In genomic region chr11:67921091-67921826, GRCm38 (mm10) we compare ENCODE assay signal across 8 mouse cellular contexts. TPM values are rescaled to one million over a fixed set of nuclear protein-coding genes. Genes with fewer than 3 reads are reported as not detected.
DNase-seq lines count a peak whose midpoint lies in the region; ATAC-seq and TF ChIP-seq lines count a peak whose summit lies in the region.

No protein-coding gene starts in this region.

- peaks cover 18% of the 10 kb centered on the region for H3K4me1 ChIP-seq in forebrain, embryonic 15.5 days

- DNase-seq in CD4-positive helper T cell, adult 2 months (ENCODE audit: low read depth, low spot score) = peak; percentile 3
- peak; percentile 64 for DNase-seq in adrenal gland, adult 2 months
- peak; percentile 59 to 62 for DNase-seq in heart, postnatal 36 days
- peak; percentile 14 to 37 for DNase-seq in left cerebral cortex, adult 2 months (ENCODE audit: extremely low spot score in 1 of 2, low spot score in 2 of 2)
- DNase-seq in lung, postnatal 36 days = peak; percentile 61
- DNase-seq in skeletal muscle tissue, adult 2 months (ENCODE audit: low read depth, low spot score) = peak; percentile 12
- DNase-seq in cerebellum, adult 9-11 months = no peak

- H3K9ac ChIP-seq in forebrain, embryonic 15.5 days (replicated peaks) = peak overlapping the region; percentile 53

- TF ChIP-seq CTCF in left cerebral cortex, adult 2 months (IDR thresholded peaks at IDR 0.05) = no peak; the same call in 1 of the 2 replicates

- intact Hi-C loops in heart, postnatal 36 days (cut with DNase I) = no loop called here
- intact Hi-C loops in left cerebral cortex, adult 2 months (cut with DNase I) = loop anchor here (2.0 kb wide), 1 partner anchor 22 kb away; no protein-coding TSS in a partner anchor

- H3K36me3 ChIP-seq in forebrain, embryonic 15.5 days = no peaks in the 10 kb centered on the region

- H3K27ac ChIP-seq in forebrain, embryonic 15.5 days (replicated peaks) = no peak overlapping the region
- peak overlapping the region; percentile 80 for H3K27ac ChIP-seq in left cerebral cortex, adult 2 months

- 3% methylated on average over 47 of the region's 47 CpGs for WGBS in forebrain, embryonic 15.5 days

- peaks cover 13% of the 10 kb centered on the region; the same call in 1 of the 2 replicates for H3K27me3 ChIP-seq in forebrain, embryonic 15.5 days

- no peaks in the 10 kb centered on the region for H3K9me3 ChIP-seq in forebrain, embryonic 15.5 days

- ATAC-seq in forebrain, embryonic 15.5 days (replicated peaks) = peak; percentile 29; the same call in 1 of the 2 replicates

- peak overlapping the region; percentile 68 for H3K4me3 ChIP-seq in forebrain, embryonic 15.5 days
- peak overlapping the region; percentile 79 for H3K4me3 ChIP-seq in left cerebral cortex, adult 2 months

- H3K4me2 ChIP-seq in forebrain, embryonic 15.5 days (replicated peaks) = peak overlapping the region; percentile 100

RNA-seq across cellular contexts. Expression of gene Usp43, which starts 0.7 kb away (rescaled TPM):
- total RNA-seq in adrenal gland, adult 2 months (2021) = 1 to 10 TPM; 1.0 to 1.1 TPM
- 1.5 and 1.7 TPM in 2 replicates for polyA plus RNA-seq in adrenal gland, adult 2 months (2012; rRNA removed)
- 1.8 and 2.3 TPM in 2 replicates for polyA plus RNA-seq in forebrain, embryonic 15.5 days (2015; fragmentation: Nextera tagmentation; extraction: Ambion mirVana)
- 1 to 10 TPM; 3.0 to 3.1 TPM for total RNA-seq in heart, postnatal 36 days (2021)
- 1 to 10 TPM; 3.4 to 4.8 TPM for total RNA-seq in left cerebral cortex, adult 2 months (2021)

RNA-seq across cellular contexts. Expression of gene Cfap52, which starts 44.2 kb away (rescaled TPM):
- not detected for total RNA-seq in adrenal gland, adult 2 months (2021)
- not detected in 2 replicates for polyA plus RNA-seq in adrenal gland, adult 2 months (2012; rRNA removed)
- polyA plus RNA-seq in forebrain, embryonic 15.5 days (2015; fragmentation: Nextera tagmentation; extraction: Ambion mirVana) = 2.6 and 4.1 TPM in 2 replicates
- total RNA-seq in heart, postnatal 36 days (2021) = not detected
- 1 to 10 TPM; 7.3 to 7.7 TPM for total RNA-seq in left cerebral cortex, adult 2 months (2021)

RNA-seq across cellular contexts. Expression of gene Stx8, which starts 44.7 kb away (rescaled TPM):
- 10 to 100 TPM; 28.5 to 36.1 TPM for total RNA-seq in adrenal gland, adult 2 months (2021)
- polyA plus RNA-seq in adrenal gland, adult 2 months (2012; rRNA removed) = 1.1 and 2.2 TPM in 2 replicates
- 67.6 and 68.6 TPM in 2 replicates for polyA plus RNA-seq in forebrain, embryonic 15.5 days (2015; fragmentation: Nextera tagmentation; extraction: Ambion mirVana)
- total RNA-seq in heart, postnatal 36 days (2021) = 10 to 100 TPM; 24.1 to 25.1 TPM
- 10 to 100 TPM; 36.4 to 42.7 TPM for total RNA-seq in left cerebral cortex, adult 2 months (2021)

Comparison
In these comparisons a context has a peak if more than half of its experiments do, and no peak if none do; other contexts are left out.
1. RNA of gene Cfap52, which starts 44.2 kb away (total RNA-seq): 7.3 to 7.7 TPM in left cerebral cortex, adult 2 months; not detected in heart, postnatal 36 days and not detected in adrenal gland, adult 2 months; every median in the first group is over 4 times any median in the second.